Mouse (Mus musculus) heart, adult 8-10 months (tissue): Measurements from ENCODE around the gene Zcchc8. TPM values are rescaled to one million over a fixed set of nuclear protein-coding genes. Genes with fewer than 3 reads are reported as not detected.

Experiments
- DNase-seq: peaks from one replicate; pipeline ENCODE4 v3.0.0; 2022; ENCODE audit warnings: low spot score
- total RNA-seq, 4 experiments: library from RNA; stranded (reverse); gene quantifications; 2 replicates each; pipeline ENCODE4 v1.2.4; 2022

The Zcchc8 gene
- total RNA-seq, 4 experiments from 2014 or later, result 18.3 to 22.5 (median 20.3) TPM

DNA sequence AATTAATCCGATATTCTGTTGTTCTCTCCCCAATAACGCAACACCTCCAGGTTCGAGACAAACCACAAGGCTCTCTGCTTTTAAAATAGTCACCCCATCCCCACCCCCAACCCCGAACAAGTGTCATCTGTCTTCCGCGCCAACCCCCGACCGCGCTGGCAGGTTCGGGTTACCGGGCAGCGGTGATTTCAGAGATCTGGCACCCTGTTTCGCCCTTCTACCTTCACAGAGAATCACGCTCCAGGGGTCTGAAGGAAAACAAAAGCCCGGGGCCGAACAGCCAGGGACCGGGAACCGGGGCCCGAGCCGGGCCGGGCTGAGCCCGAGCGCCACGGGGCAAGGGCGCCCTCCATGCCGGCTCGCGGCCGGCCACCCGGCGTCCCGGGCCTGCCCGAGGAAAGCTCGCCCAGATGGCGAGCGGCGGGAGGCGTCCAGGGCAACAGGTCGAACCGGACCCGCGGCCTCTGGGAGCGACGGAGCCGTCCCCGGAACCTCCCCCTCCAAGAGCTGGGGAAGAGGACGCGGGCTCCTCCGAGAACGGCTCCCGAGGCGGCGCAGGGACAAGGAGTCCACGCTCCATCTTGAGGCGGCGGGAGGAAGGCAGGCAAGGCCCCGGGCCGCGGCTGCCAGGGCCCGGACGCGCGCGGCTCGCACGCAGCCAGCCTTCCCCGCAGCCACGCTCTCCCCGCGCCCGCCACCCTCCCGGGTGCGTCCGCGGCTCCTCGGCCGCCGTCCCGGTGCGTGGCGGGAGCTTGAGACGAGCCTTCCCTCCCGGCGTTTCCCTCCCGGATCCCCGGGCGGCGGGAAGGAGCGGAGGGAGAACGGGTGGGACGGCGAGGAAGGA lies 37.3 kb downstream of the Zcchc8 start:
- DNase-seq, result peak; percentile 49

DNA sequence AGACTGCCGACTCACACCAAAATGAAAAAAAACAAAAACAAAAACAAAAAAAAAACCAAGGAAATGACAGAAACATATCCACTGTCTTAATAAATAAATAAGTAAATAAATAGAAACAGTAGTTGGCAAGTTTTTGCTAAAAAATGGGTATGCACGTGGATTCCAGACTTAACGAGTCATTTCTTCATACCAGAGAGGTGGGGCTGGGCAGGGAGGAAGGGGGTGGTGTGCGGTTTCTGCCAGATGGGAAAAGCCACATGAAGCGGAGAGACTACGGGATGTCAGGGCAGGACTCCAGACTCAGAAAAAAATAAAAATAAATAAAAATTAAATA lies 37.9 kb downstream of the Zcchc8 start:
- no peak for DNase-seq

DNA sequence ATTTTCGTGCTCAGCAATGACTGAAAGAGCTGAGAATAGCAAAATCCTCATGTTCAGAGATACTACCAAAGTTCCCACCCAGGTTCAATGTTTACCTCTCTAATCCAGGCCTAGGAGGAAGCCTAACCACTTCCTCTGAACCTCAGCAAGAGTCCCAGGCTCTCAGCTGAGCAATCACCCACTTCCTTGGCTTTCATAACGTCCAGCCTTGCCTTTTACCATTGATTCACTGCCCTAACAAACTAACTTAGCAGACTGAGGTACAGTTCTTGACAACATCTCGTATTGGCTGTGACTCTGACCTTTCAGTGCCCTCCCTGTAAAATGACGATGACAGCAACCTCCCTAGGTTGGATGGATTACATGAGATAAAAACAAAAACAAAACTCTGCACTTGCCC lies 38.5 kb downstream of the Zcchc8 start:
- no peak for DNase-seq

DNA sequence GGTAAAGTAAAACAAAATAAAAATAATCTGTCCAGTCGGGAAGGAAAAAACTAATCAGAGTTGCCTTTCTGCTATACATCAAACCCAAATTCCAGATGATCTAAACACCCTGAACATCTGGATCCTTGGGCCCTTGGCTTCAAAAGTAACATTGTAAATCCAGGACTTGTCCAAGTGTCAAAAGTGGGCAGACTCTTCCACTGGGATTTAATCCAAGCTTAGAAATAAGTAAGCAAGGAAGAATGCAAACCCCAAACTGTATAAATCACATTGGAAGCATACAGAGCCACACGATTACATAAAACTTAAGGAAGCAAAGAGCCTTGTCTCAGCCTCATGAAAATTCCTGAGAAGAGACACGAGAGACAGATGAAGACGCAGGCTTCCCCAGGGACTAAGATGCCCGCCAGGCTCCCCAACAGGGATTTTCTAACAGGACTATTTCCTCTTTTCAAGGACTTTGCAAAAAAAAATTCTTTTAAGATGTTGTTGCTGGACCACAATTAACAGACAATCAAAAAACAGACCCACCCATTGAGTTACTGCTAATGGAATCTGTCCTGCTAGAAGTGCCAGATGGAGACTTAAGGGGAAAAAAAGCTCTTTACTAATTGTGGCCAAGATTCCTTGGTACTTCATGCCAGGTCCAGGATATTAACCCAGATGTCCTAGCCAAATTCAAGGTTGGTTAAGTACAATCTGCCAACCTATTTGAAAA lies 41.2 kb downstream of the Zcchc8 start:
- no peak for DNase-seq

DNA sequence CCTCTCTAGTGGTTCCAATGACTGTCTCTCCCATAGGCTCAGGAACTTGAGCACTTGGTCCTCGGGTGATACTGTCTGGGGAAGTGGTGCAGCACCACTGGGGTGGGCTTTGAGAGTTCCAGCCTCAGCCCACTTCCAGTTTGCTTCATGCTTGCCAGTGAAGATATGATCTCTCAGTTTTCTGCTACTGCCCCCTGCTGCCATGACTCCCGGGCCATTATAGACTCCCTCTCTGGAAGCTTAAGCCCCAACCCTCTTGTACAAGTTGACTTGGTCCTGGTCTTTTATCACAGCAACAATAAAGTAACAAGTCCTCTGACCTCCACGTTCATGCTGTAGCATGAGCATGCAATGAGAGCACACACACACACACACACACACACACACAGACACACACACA lies 41.8 kb downstream of the Zcchc8 start:
- no peak for DNase-seq

GRCm38 (mm10) chr5:123675717-123676116 lies 45.2 kb downstream of the Zcchc8 start:
- no peak for DNase-seq

DNA sequence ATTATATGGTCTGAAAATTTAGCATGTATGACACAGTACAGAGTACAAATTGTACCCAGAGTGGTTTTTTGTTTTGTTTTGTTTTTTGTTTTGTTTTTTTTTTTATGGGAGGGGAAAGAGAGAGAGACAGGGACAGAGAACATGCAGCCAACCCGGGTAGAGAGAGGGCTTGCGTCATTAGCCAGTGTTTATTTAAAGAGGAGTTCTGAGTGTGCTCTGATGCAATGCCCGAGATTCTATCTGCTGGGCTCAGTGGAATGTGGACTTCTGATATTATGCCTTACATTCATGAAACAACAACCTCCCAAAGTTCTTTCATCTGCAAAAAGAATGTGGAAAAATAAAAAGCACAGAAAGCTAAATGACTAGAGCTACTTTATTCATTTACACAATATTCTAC lies 45.7 kb downstream of the Zcchc8 start:
- peak; percentile 61 for DNase-seq

DNA sequence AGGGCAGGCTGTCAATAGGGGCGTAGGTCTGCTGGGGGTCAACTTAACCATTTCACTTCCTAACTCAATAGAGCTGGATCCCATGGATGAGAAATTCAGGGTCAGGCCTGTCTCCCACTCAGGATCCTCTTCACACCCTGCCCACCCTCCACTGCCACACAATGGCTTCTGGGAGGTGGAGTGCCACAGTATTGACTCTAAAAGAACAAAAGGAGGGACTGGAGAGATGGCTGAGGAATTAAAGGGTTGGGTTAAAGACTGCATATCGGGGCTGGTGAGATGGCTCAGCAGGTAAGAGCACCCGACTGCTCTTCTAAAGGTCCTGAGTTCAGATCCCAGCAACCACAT lies 49.5 kb downstream of the Zcchc8 start:
- no peak for DNase-seq

DNA sequence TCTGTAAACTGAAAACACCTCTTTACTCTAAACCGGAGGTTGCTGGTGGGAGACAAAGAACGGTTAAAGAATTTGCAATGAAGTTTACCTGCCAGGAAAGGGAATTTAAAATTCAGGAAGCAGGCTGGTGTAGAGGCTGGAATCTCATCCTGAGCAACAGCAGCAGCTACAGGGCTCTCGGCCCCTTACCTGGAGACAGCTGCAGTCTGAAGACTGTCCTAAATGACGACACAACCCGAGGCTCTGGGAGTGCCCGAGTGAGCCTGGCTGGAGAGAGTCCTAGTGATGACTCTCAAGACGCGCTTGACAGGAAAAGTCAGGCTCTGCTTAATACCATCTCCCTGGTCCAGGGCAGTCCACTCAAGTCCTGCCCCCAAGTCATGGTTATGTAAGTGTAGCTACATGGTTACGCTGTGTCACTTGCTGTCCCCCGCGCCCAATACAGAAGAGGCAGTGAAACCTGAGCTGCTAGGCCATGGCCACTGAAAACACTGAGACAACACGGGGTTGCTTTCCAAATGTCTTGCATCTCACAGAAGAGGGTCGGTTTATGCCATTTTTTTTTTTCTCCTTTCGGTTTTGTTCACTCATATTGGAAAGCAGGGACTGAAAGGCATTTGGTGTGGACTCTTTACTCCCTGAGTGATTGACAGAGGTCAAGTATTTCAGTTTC lies 50.0 kb downstream of the Zcchc8 start:
- DNase-seq, result peak; percentile 61

DNA sequence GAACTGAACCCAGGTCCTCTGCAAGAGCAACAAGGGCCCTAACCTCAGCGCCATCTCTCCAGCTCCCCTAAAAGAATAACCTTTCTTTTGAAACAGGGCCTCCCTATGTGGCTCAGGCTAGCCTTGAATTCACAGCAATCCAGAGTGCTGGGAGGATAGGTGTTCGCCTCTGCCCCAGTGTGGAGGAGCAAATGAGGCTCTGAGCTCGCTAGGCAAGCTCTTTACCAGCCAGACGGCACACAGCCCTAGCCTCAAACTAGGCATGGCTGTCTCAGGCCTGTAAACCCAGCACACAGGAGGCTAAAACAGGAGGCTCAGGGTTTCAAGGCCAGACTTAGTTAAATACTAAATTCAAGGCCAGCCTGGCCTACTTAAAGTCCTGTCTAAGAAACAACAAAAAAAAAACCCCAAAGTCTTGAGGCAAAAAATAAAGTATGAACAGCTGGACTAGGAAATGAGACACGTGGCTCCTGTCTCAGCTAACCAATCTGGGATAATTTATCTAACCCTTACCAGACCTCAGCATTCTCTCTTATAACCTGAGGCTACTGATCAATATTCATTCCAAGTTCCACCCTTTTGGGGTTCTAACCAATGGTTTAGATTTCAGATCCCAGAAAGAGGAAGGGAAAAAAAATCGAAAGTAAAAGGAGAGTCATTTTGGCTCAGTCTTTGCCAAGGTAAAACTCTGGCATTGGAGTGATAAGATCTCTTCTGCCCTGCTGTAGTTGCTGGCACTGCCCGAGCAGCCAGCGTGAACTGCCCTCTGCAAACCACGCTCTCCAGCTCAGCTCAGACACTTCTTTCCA lies 50.7 kb downstream of the Zcchc8 start:
- DNase-seq, result no peak

DNA sequence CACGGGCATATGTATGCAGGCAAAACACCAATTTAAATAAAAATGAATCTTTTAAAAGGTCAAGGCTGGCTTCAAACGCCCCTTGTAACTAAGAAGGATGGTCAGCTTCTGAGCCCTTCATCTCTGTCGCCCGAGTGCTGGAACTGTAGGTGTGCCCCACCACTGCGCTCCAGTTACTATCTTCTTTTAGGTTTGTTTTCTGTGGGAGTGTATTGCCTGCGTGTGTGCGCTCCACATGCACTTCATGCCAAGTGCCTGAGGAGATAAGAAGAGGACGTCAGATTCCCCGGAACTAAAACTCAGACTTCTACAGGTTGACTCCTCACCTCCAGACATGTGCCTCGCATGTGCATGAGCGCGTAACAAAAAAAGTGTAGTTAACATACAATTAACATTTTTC lies 53.0 kb downstream of the Zcchc8 start:
- DNase-seq, result no peak

GRCm38 (mm10) chr5:123665956-123666355 lies 54.9 kb downstream of the Zcchc8 start:
- no peak for DNase-seq

- no peak for DNase-seq
Observed at GRCm38 (mm10) chr5:123664329-123664728, 56.6 kb downstream of the Zcchc8 start.

DNA sequence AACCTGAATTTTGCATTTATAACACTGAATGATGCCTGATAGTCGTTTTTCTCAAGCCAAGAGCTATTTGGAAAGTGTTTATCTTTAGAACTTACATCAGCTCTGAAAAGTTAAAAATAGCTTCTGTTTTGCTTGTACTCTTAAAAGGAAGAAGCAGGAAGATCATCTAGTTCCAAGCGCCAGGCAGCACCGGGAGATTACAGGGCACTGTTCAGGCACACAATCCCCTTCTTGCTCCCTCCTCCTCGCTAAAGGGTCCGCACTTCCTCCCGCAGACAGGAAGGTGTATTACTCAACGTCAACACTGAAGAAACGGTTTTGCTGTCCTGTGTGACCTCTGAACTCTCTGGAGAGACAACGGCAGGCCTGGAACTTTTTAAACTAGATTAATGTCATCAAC lies 58.8 kb downstream of the Zcchc8 start:
- DNase-seq, result peak; percentile 82

DNA sequence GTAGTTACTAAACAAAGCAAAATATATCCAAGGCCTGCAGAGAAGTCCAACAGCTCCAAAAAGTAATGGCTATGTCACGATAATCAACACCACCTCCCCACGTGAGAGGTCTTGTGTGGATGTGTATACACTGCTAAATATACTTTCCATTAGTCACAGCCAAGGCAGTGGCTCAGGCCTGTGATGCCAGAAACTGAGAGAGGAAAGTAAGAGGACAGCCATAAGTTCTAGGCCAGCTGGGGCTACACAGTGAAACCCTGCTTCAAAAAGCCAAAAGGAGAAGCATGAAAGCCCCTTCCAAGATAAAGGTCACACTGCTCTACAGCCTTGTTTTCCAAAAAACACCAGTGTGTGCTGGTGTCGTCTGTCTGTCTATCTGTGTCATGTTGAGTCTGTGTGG lies 59.3 kb downstream of the Zcchc8 start:
- peak; percentile 66 for DNase-seq

GRCm38 (mm10) chr5:123657651-123658050 lies 63.2 kb downstream of the Zcchc8 start:
- no peak for DNase-seq

DNA sequence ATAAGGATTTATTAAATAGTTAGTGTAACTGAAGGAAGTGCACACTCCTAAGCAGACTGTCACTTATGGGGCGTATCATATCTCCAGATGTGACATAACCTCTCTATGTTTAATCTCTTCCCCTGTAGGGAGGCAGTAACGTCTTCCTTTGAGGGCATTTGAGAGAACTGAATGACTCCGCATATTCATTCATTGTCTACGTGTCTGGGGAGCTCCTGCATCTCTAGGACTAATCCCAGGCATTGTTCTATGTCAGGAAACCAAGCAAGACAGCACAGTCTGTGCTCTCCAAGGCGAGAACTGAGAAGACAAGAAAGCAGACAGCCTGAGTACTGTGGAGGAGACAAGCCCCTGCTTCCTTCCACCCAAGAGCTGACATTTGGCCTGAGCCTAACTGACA lies 66.0 kb downstream of the Zcchc8 start:
- DNase-seq, result no peak

- DNase-seq, result no peak
Observed at GRCm38 (mm10) chr5:123653287-123653801, 67.6 kb downstream of the Zcchc8 start.

GRCm38 (mm10) chr5:123650825-123651224 lies 70.1 kb downstream of the Zcchc8 start:
- no peak for DNase-seq
